Mouse (Mus musculus) G1E (cell line): Measurements from ENCODE around the gene Notum. TPM values are rescaled to one million over a fixed set of nuclear protein-coding genes. Genes with fewer than 3 reads are reported as not detected.
A peak's percentile ranks its signal among the peaks of the same experiment; 100 is the strongest.

ENCODE experiments used
- ATAC-seq: 2 replicates; pipeline ENCODE4 v1.8.0; 2016; ENCODE audit warnings: mild to moderate bottlenecking; ENCODE audit not compliant: insufficient number of reproducible peaks, poor library complexity, low FRiP score, severe bottlenecking; ENCODE audit errors: extremely low read depth
- DNase-seq: peaks from one replicate; pipeline ENCODE4 v3.0.0; 2012; ENCODE audit warnings: low spot score
- H3K27me3 ChIP-seq: 2 replicates; pipeline ENCODE4 v1.6.1; 2012; ENCODE audit warnings: mild to moderate bottlenecking, low read length, inconsistent platforms; ENCODE audit not compliant: insufficient read depth
- H3K36me3 ChIP-seq: replicated peaks from 2 replicates; pipeline ENCODE3; 2012; ENCODE audit warnings: mild to moderate bottlenecking, inconsistent platforms
- H3K4me1 ChIP-seq: 2 replicates; pipeline ENCODE4 v1.6.1; 2012; ENCODE audit warnings: low read depth, low read length, inconsistent platforms, mixed read lengths; ENCODE audit not compliant: insufficient read depth
- H3K4me3 ChIP-seq: 2 replicates; pipeline ENCODE4 v1.5.1; 2012; ENCODE audit warnings: low read depth, mild to moderate bottlenecking, inconsistent platforms, low read length, moderate library complexity, mixed read lengths
- H3K9me3 ChIP-seq: replicated peaks from 2 replicates; pipeline ENCODE4 v1.6.1; 2012; ENCODE audit warnings: inconsistent platforms
- CTCF ChIP-seq: IDR thresholded peaks from 2 replicates; pipeline ENCODE4 v1.5.1; 2012; ENCODE audit warnings: low read depth, low read length, inconsistent platforms, mixed read lengths
- GATA1 ChIP-seq: IDR thresholded peaks from 2 replicates; pipeline ENCODE4 v1.6.1; 2012; ENCODE audit warnings: borderline replicate concordance, low read length, inconsistent platforms, mixed read lengths
- GATA2 ChIP-seq: IDR thresholded peaks from 2 replicates; pipeline ENCODE4 v1.6.1; 2012; ENCODE audit warnings: low read depth, low read length, inconsistent platforms, borderline replicate concordance
- POLR2AphosphoS5 ChIP-seq: IDR thresholded peaks from 2 replicates; pipeline ENCODE4 v1.6.1; 2012; ENCODE audit warnings: low read depth, low read length, inconsistent platforms; ENCODE audit not compliant: insufficient replicate concordance
- TAL1 ChIP-seq: conservative IDR thresholded peaks from 2 replicates; pipeline ENCODE4 v1.6.1; 2012; ENCODE audit warnings: low read depth, low read length, inconsistent platforms, mixed read lengths
- polyA plus RNA-seq: library from polyadenylated mRNA; stranded (reverse); fragments of >175 nt; gene quantifications from 2 replicates; pipeline ENCODE4 v1.2.3, GENCODE M21; 2012
- total RNA-seq, 2 experiments: library from RNA; stranded (forward) in 1 of 2; stranded (reverse) in 1 of 2; fragments of 200-1000 nt in 1 of 2; fragments of >200 nt in 1 of 2; fragmentation: Nextera tagmentation in 1 of 2; gene quantifications; 2 replicates each; pipeline ENCODE4 v1.2.3; 2014 to 2017

The Notum gene
- total and polyA plus RNA-seq, 3 experiments = 0.16 TPM; not detected in 2

DNA sequence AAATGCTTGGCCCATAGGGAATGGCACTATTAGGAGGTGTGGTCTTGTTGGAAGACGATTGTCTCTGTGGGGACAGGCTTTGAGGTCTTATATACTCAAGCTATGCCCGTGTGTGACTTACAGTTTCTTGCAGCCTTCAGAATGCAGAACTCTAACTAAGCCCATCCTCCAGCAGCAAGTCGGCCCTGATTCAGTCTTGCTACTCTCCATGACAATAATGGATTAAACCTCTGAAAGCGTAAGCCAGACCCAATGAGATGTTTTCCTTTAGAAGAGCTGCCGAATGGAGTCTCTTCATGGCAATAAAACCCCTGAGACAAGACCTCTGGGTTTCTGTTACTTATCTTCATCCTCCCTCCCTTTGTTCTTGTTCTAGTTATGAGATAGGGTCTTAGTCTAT lies 26.2 kb downstream of the Notum start:
- Histone ChIP-seq H3K27me3 (no peaks in the 10 kb centered on the region), H3K4me3 (no peak overlapping the region), H3K4me1 (peaks cover 50% of the 10 kb centered on the region), H3K36me3 (peaks cover 36% of the 10 kb centered on the region), H3K9me3 (0 out of 2 replicates have a peak, but pooled peaks cover 2% of the 10 kb centered on the region)
- ATAC-seq (no peak), DNase-seq (no peak)
- no peak for TF ChIP-seq GATA1
- TF ChIP-seq TAL1 = no peak
- TF ChIP-seq POLR2AphosphoS5 = no peak
- TF ChIP-seq CTCF = no peak
- no peak for TF ChIP-seq GATA2

DNA sequence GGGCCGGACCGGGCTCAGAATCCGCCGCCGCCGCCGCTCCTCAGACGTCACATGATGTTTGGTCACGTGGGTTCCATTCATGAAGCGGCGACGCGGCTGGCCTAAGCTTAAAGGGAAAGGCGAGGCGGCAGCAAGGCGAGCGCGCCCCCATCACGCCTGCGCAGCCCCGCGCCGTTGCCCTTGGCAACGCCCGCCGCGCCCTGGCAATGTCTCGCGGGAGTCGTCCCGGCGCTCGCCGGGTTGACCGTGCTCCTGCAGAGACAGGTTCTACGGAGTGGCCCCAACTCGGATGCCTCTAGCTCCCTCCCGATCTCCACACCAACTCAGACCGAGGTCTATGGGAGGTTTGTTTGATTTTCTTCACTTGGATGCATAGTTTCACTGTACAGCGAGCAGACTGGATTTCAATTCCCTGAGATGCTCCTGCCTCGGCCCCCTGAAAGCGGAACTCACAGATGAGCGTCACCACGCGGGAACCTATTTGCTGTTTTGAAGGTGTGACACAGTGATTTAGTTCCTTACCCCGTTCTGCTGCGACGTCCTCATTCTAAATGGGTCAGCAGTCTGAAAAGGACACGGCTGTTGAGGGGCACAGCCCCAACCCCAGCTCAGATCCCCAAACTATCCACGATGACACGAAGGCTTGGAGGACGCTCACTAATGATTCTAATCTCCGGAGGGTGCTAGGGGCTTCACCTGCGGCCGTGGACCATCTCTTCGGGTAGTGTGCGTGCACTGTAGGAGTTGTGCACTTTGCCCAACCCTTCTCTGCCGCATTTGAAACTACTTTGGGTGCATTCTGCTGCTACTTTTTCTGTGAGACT lies 27.2 kb downstream of the Notum start, which contains the start of gene Mafg:
TSS of gene Mafg (minus strand) at position 81 of the 824 bp plus-strand sequence.
- TF ChIP-seq GATA2 (no peak), POLR2AphosphoS5 (no peak), CTCF (no peak), TAL1 (no peak)
- H3K36me3 ChIP-seq = peaks cover 41% of the 10 kb centered on the region
- H3K4me3 ChIP-seq = peak within 1 kb of the TSS; percentile 86
- peak; percentile 93 for DNase-seq
- H3K27me3 ChIP-seq = no peaks in the 10 kb centered on the region
- H3K9me3 ChIP-seq = 0 out of 2 replicates have a peak, but pooled peaks cover 2% of the 10 kb centered on the region
- peak; percentile 37; the same call in 1 of the 2 replicates for ATAC-seq
- H3K4me1 ChIP-seq = peaks cover 61% of the 10 kb centered on the region

DNA sequence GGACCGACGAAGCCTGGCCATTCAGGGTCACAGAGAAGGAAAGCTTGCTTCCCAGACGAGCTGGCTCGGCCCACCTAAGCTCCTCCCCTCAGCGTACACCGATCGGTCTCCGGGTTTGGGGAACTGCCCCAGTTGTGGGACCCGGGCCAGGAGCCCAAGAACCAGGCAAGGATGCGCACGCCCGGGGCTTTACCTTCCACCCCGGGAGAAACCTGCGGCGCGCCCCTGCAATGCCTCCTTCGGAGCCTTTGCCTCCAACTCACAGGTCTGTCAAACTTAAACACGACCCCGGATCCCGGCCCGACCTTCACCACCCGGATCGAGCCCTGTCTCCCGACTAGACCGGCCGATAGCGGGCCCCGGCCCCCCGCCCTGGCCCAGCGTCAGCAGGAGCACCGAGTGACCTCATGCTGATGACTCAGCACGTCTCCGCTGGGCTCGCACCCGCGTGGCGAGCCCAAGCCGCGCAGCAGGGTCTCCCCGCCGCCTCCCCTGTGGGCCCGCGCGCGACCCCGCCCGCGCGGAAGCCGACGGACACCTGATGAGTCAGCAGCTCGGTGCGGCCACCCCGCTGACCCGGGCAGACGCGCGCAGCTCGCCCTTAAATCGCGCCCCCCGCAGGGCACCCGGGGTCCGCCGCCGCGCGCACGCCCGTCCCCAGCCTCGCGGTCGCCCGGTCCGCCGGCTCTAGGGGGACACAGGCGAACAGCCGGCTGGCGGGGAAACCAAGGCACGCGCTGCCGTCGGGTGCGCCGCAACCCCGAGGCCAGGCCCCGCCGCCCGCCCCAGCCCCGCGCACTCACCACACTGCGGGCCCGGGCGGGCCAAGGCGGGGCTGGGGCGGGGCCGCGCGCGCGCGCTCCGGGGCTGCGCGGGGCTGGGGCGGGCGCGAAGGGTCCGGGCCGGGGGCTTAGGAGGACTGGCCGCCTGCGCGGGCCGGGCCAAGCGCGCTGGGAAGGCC lies 28.1 kb downstream of the Notum start:
- Histone ChIP-seq H3K36me3 (peaks cover 47% of the 10 kb centered on the region), H3K9me3 (0 out of 2 replicates have a peak, but pooled peaks cover 2% of the 10 kb centered on the region), H3K27me3 (no peaks in the 10 kb centered on the region), H3K4me1 (peaks cover 67% of the 10 kb centered on the region), H3K4me3 (peak overlapping the region; percentile 86)
- peak; percentile 36; the same call in 1 of the 2 replicates for ATAC-seq
- peak; percentile 85 for DNase-seq
- TF ChIP-seq GATA1 = no peak
- TF ChIP-seq CTCF = no peak
- no peak for TF ChIP-seq TAL1
- TF ChIP-seq GATA2 = no peak
- TF ChIP-seq POLR2AphosphoS5 = no peak

DNA sequence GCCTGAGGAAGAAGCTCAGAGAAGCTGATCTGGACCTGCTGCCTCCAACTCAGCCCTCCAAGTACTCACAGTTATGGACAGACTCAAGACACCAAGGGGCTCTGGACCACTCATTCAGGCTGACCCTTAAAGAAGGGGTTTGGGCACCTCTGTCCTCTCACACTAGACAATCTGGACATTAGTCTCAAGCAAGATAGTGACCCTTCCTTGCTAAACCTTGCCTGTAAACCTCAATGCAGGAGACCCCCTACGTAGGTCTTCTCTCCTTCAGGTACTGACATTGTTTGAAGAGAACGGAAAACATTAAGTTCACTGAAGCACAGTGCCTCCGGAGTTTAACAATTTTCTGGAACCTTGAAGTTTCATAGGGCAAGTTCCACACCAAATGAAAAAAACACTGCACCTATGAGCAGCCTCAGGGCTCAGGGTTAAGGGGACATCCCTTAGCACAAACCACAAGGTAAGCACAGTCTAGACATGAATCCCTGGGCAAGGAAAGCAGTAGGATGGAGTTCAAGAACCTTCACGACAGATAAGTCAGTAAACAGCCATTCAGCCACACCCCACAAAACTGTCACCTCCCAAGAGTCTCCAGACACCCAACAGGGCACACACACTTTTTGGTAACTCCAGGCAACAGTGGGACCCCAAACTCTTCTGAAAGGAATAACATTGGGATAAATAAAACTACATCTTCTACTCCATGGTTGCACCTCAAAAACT lies 29.1 kb downstream of the Notum start:
- peaks cover 49% of the 10 kb centered on the region for H3K36me3 ChIP-seq
- H3K4me1 ChIP-seq = peaks cover 76% of the 10 kb centered on the region
- no peaks in the 10 kb centered on the region for H3K27me3 ChIP-seq
- DNase-seq = no peak
- H3K9me3 ChIP-seq = 0 out of 2 replicates have a peak, but pooled peaks cover 2% of the 10 kb centered on the region
- peak overlapping the region; percentile 86 for H3K4me3 ChIP-seq
- no peak for ATAC-seq
- TF ChIP-seq CTCF = no peak

DNA sequence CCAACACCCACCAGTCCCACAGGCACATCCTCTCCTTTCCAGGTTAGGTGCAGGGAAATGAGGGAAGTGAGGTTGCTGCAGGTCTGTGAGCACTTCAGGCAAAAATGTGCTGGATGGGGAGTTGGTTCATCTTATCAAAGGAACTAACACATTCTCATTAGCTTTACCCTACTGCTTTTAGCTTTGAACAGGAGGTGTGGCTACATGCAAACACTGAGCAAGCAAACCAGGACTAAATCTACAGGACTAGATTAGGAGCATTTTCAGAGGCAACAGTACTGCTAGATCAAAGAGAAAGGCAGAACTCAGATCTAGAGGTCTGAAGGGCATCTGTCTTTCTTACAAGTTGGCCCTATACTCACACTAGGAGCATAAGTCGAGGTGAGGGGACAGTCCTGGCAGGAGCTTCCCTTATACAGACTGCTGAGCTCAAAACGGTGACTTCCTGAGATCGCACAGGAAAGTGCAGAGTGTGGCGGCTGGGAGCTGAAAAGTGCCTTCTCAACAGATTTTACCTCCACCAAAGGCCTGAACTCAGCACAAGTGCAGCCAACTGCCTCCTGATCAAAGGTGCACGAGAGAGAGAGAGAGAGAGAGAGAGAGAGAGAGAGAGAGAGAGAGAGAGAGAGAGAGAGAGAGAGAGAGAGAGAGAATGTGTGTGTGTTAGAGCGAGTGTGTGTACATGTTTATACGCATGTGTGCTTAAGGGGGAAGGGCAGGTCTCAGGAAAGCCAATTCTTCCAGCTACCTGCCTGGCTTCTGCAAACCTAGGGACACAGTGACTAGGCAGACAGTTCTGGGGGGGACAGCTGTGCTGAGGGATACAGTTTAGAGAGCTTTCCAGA lies 29.9 kb downstream of the Notum start:
- ATAC-seq (no peak), DNase-seq (no peak)

More for the DNA sequence above, 29.9 kb downstream of the Notum start:
- Histone ChIP-seq H3K27me3 (no peaks in the 10 kb centered on the region), H3K9me3 (0 out of 2 replicates have a peak, but pooled peaks cover 2% of the 10 kb centered on the region), H3K4me1 (peaks cover 82% of the 10 kb centered on the region), H3K4me3 (peak overlapping the region; percentile 86; the same call in 1 of the 2 replicates), H3K36me3 (peaks cover 54% of the 10 kb centered on the region)
- TF ChIP-seq TAL1 (no peak), GATA1 (no peak), POLR2AphosphoS5 (no peak), CTCF (no peak)
